Mouse (Mus musculus) CD8-positive naive resting alpha-beta T cell, adult 2 months (primary cell): ENCODE results near the gene Iqschfp.

Experiments
- DNase-seq, 2 experiments: peaks; one replicate each; pipeline ENCODE4 v3.0.0; 2022; ENCODE audit warnings: low read depth in 2 of 2, low spot score in 2 of 2

Gene Iqschfp

GRCm38 (mm10) chr3:68332515-68332914, 440.5 kb downstream of the Iqschfp start:
- no peak for DNase-seq

- DNase-seq = no peak
Measured at GRCm38 (mm10) chr3:68335501-68335900, 443.5 kb downstream of the Iqschfp start.

GRCm38 (mm10) chr3:68350624-68351023, 458.6 kb downstream of the Iqschfp start:
- no peak for DNase-seq

GRCm38 (mm10) chr3:68351461-68351860, 459.4 kb downstream of the Iqschfp start:
- DNase-seq = no peak

- no peak for DNase-seq
Measured at GRCm38 (mm10) chr3:68352961-68353360, 460.9 kb downstream of the Iqschfp start.

- DNase-seq = no peak
Measured at GRCm38 (mm10) chr3:68353492-68353891, 461.5 kb downstream of the Iqschfp start.

GRCm38 (mm10) chr3:68356516-68356915, 464.5 kb downstream of the Iqschfp start:
- no peak for DNase-seq

- no peak for DNase-seq
Measured at GRCm38 (mm10) chr3:68368029-68368428, 476.0 kb downstream of the Iqschfp start.

GRCm38 (mm10) chr3:68372925-68373324, 480.9 kb downstream of the Iqschfp start:
- no peak for DNase-seq

GRCm38 (mm10) chr3:68375100-68375508, 483.1 kb downstream of the Iqschfp start:
- no peak for DNase-seq

GRCm38 (mm10) chr3:68377452-68378198, 485.6 kb downstream of the Iqschfp start:
- no peak for DNase-seq

- DNase-seq = no peak
Measured at GRCm38 (mm10) chr3:68378799-68379198, 486.8 kb downstream of the Iqschfp start.

GRCm38 (mm10) chr3:68379242-68379641, 487.2 kb downstream of the Iqschfp start:
- no peak for DNase-seq

GRCm38 (mm10) chr3:68383672-68384071, 491.6 kb downstream of the Iqschfp start:
- no peak for DNase-seq

GRCm38 (mm10) chr3:68385544-68385943, 493.5 kb downstream of the Iqschfp start:
- no peak for DNase-seq

GRCm38 (mm10) chr3:68388023-68388422, 496.0 kb downstream of the Iqschfp start:
- no peak for DNase-seq

GRCm38 (mm10) chr3:68393578-68393977, 501.5 kb downstream of the Iqschfp start:
- DNase-seq = no peak

- no peak for DNase-seq
Measured at GRCm38 (mm10) chr3:68398691-68399090, 506.7 kb downstream of the Iqschfp start.

- no peak for DNase-seq
Measured at GRCm38 (mm10) chr3:68400121-68400520, 508.1 kb downstream of the Iqschfp start.

GRCm38 (mm10) chr3:68403343-68403742, 511.3 kb downstream of the Iqschfp start:
- DNase-seq = no peak

- no peak for DNase-seq
Measured at GRCm38 (mm10) chr3:68403783-68404217, 511.8 kb downstream of the Iqschfp start.

- no peak for DNase-seq
Measured at GRCm38 (mm10) chr3:68405724-68406123, 513.7 kb downstream of the Iqschfp start.

GRCm38 (mm10) chr3:68412262-68412661, 520.2 kb downstream of the Iqschfp start:
- no peak for DNase-seq
